Comparison of ENCODE assay signal across 11 mouse cellular contexts in the genomic region with DNA sequence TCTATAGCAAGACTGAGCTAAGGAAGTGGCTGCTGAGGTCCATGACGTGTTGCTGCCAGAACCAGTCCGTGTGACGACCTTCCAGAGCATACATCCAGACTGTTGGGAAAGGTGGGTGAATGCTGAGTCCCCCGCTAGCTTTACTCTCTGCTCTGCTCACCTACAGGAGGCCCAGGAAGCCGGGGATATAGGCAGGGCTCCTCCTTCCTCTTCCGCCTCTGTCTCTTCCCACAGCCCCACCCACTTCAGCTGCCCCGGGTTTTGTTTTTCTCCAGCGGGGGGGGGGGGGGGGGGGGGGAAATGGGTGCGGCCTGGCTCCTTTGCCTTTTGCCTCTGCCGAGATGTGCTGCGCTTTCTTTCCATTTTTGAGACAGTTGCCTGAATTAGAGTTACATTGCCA. TPM values are rescaled to one million over a fixed set of nuclear protein-coding genes. Genes with fewer than 3 reads are reported as not detected.
A peak's percentile ranks its signal among the peaks of the same experiment; 100 is the strongest.
DNase-seq lines count a peak whose midpoint lies in the region; ATAC-seq and TF ChIP-seq lines count a peak whose summit lies in the region.
"Had no signal": no experiment of that assay in that cellular context is flagged by ENCODE, and none has a peak within 500 bp of the region (broad histone marks: within the 10 kb centered on the region; RNA-seq: fewer than 3 reads in every experiment).

No protein-coding gene starts in this region.

- peak; percentile 13; the same call in 1 of the 2 replicates for TF ChIP-seq POLR2A in spleen, adult 2 months (IDR thresholded peaks at IDR 0.05; ENCODE audit: low read depth, low read length)

- no peaks in the 10 kb centered on the region for H3K27me3 ChIP-seq in spleen, adult 2 months (ENCODE audit: control insufficient read depth, insufficient read depth, low read length)
- 0 out of 2 replicates have a peak, but pooled peaks cover 3% of the 10 kb centered on the region for H3K27me3 ChIP-seq in heart, postnatal 0 days (ENCODE audit: control insufficient read depth, insufficient read depth, low read length)

- peak overlapping the region; percentile 24; the same call in 1 of the 2 replicates for H3K27ac ChIP-seq in spleen, adult 2 months (ENCODE audit: insufficient read depth, low read length)
- H3K27ac ChIP-seq in heart, postnatal 0 days (ENCODE audit: low read depth) = no peak overlapping the region
- H3K27ac ChIP-seq: macrophage had no signal

- DNase-seq in spleen, adult 2 months (ENCODE audit: low read depth in 1 of 2, low spot score in 2 of 2) = peak; percentile 28 to 52
- DNase-seq in spleen, postnatal 4 days (ENCODE audit: low spot score in 2 of 2) = no peak
- no peak for DNase-seq in heart, postnatal 0 days (ENCODE audit: low spot score)
- peak; percentile 35 for DNase-seq in lung, postnatal 25 days (ENCODE audit: low spot score)
- peak; percentile 60 for DNase-seq in thymus, postnatal 4 days
- DNase-seq in embryo, embryonic 10 days (ENCODE audit: low spot score) = no peak
- DNase-seq in gastrocnemius, adult 18-20 months (ENCODE audit: low spot score) = no peak
- DNase-seq in urinary bladder, postnatal 14 days (ENCODE audit: low spot score) = no peak
- DNase-seq: adrenal gland, postnatal 10 days had no signal

- TF ChIP-seq EP300 in heart, postnatal 0 days (IDR thresholded peaks at IDR 0.05; ENCODE audit: low read depth) = no peak

- H3K36me3 ChIP-seq in spleen, adult 2 months (ENCODE audit: control insufficient read depth, insufficient read depth, low read length) = no peaks in the 10 kb centered on the region
- no peaks in the 10 kb centered on the region for H3K36me3 ChIP-seq in heart, postnatal 0 days (replicated peaks; ENCODE audit: control insufficient read depth, insufficient read depth, low read length)

- H3K4me1 ChIP-seq in spleen, adult 2 months (ENCODE audit: control insufficient read depth, insufficient read depth, insufficient read length) = peaks cover 7% of the 10 kb centered on the region; the same call in 1 of the 2 replicates
- no peaks in the 10 kb centered on the region for H3K4me1 ChIP-seq in heart, postnatal 0 days (ENCODE audit: control insufficient read depth, insufficient read depth)

- no peak for TF ChIP-seq CTCF in spleen, adult 2 months (IDR thresholded peaks at IDR 0.05; ENCODE audit: extremely low read depth, insufficient read depth, insufficient read length, insufficient replicate concordance)
- TF ChIP-seq CTCF in heart, postnatal 0 days (IDR thresholded peaks at IDR 0.05; ENCODE audit: low read depth) = no peak

- peak overlapping the region; percentile 39; the same call in 1 of the 2 replicates for H3K4me3 ChIP-seq in spleen, adult 2 months (ENCODE audit: extremely low read depth, insufficient read depth, insufficient read length)
- no peak overlapping the region for H3K4me3 ChIP-seq in heart, postnatal 0 days (ENCODE audit: low read depth, low read length)

- H3K9ac ChIP-seq in heart, postnatal 0 days (replicated peaks; ENCODE audit: low read depth, low read length) = 0 out of 2 replicates have a peak overlapping the region, but pooled peaks have one; percentile 20

- 0 out of 2 replicates have a peak, but pooled peaks have one; percentile 22 for ATAC-seq in heart, postnatal 0 days (ENCODE audit: insufficient read depth, low read depth)
- ATAC-seq: hindbrain, embryonic 16.5 days had no signal

- H3K4me2 ChIP-seq in heart, postnatal 0 days (ENCODE audit: low read depth, low read length) = peak overlapping the region; percentile 34

- WGBS in spleen, adult 2 months = 7% methylated on average over 11 of the region's 11 CpGs
- WGBS in heart, postnatal 0 days = 48% methylated on average over 10 of the region's 11 CpGs

- H3K9me3 ChIP-seq in heart, postnatal 0 days (replicated peaks; ENCODE audit: control insufficient read depth, low read length) = no peaks in the 10 kb centered on the region

RNA-seq across cellular contexts. Expression of gene Trim2, which starts 30.9 kb away (rescaled TPM):
- 5.7 and 7.2 TPM in 2 replicates for polyA plus RNA-seq in spleen, adult 2 months (2012; rRNA removed)
- 6.1 and 11.0 TPM in 2 replicates for total RNA-seq in heart, postnatal 0 days (2014; rRNA removed; ENCODE audit: low replicate concordance)
- 4.9 and 6.0 TPM in 2 replicates for polyA plus RNA-seq in heart, postnatal 0 days (2015; fragmentation: Nextera tagmentation; extraction: Ambion mirVana)
- total RNA-seq in gastrocnemius, adult 18-20 months (2021) = 1 to 10 TPM; 1.4 to 1.8 TPM

Comparison
In these comparisons a context has a peak if more than half of its experiments do, and no peak if none do; other contexts are left out.
1. DNase-seq: peak in spleen, adult 2 months (2 of 2), lung, postnatal 25 days (single experiment) and thymus, postnatal 4 days (single experiment); none in spleen, postnatal 4 days (0 of 2), heart, postnatal 0 days (single experiment), embryo, embryonic 10 days (single experiment), gastrocnemius, adult 18-20 months (single experiment) and urinary bladder, postnatal 14 days (single experiment).